Mouse (Mus musculus) spleen, adult 2 months (tissue): Measurements from ENCODE around the gene Med7.

Source experiments
- CTCF ChIP-seq: fragments of 200-500 bp; IDR thresholded peaks from 2 replicates; pipeline ENCODE4 v1.5.1; 2011; ENCODE audit warnings: mild to moderate bottlenecking, inconsistent platforms; ENCODE audit not compliant: insufficient read depth, insufficient read length, insufficient replicate concordance; ENCODE audit errors: extremely low read depth
- POLR2A ChIP-seq: fragments of 200-500 bp; IDR thresholded peaks from 2 replicates; pipeline ENCODE4 v1.6.1; 2011; ENCODE audit warnings: low read depth, low read length, inconsistent platforms

- TF ChIP-seq CTCF, result no peak
- TF ChIP-seq POLR2A, result no peak
Measured at GRCm38 (mm10) chr11:46430123-46430522, 6.6 kb upstream of the Med7 start.
